Mouse (Mus musculus): ENCODE measurements at regions not wholly inside any gene's neighbourhood (a gene's known extent, or its start where the extent isn't known, plus 50 kb on each side); places are given as distances from the start of the nearest gene placed in this dataset.
A peak's percentile ranks its signal among the peaks of the same experiment; 100 is the strongest.

- Histone ChIP-seq H3K36me3 (ENCODE audit: control insufficient read depth, insufficient read depth, low read length, poor library complexity, severe bottlenecking) (no peaks in the 10 kb centered on the region), H3K4me3 (ENCODE audit: low read depth, low read length) (peak overlapping the region; percentile 42), H3K27me3 (ENCODE audit: control insufficient read depth, insufficient read depth, low read length, poor library complexity, severe bottlenecking) (no peaks in the 10 kb centered on the region), H3K27ac (ENCODE audit: insufficient read depth, low read length) (peak overlapping the region; percentile 96), H3K4me1 (ENCODE audit: control insufficient read depth, insufficient read depth, low read length) (peaks cover 4% of the 10 kb centered on the region), H3K9me3 (replicated peaks; ENCODE audit: control insufficient read depth, insufficient read depth, low read length, poor library complexity, severe bottlenecking) (no peaks in the 10 kb centered on the region), H3K9ac (ENCODE audit: low read depth, poor library complexity, severe bottlenecking) (peak overlapping the region; percentile 54)
- TF ChIP-seq CTCF (IDR thresholded peaks at IDR 0.05; ENCODE audit: low read depth, low read length): no peak
- peak; percentile 99 for TF ChIP-seq EP300 (IDR thresholded peaks at IDR 0.05; ENCODE audit: insufficient read depth, low read depth, low read length)
Observed at GRCm38 (mm10) chr4:148738601-148739530, 65.4 kb upstream of the Casz1 start.

GRCm38 (mm10) chr4:148742549-148743413 lies 61.4 kb upstream of the Casz1 start:
- Histone ChIP-seq H3K27me3 (ENCODE audit: control insufficient read depth, insufficient read depth, low read length, poor library complexity, severe bottlenecking) (no peaks in the 10 kb centered on the region), H3K4me3 (ENCODE audit: low read depth, low read length) (peak overlapping the region; percentile 77), H3K9me3 (replicated peaks; ENCODE audit: control insufficient read depth, insufficient read depth, low read length, poor library complexity, severe bottlenecking) (no peaks in the 10 kb centered on the region), H3K4me1 (ENCODE audit: control insufficient read depth, insufficient read depth, low read length) (peaks cover 2% of the 10 kb centered on the region), H3K27ac (ENCODE audit: insufficient read depth, low read length) (peak overlapping the region; percentile 83), H3K36me3 (ENCODE audit: control insufficient read depth, insufficient read depth, low read length, poor library complexity, severe bottlenecking) (no peaks in the 10 kb centered on the region), H3K9ac (ENCODE audit: low read depth, poor library complexity, severe bottlenecking) (peak overlapping the region; percentile 90)
- TF ChIP-seq CTCF (IDR thresholded peaks at IDR 0.05; ENCODE audit: low read depth, low read length) (peak; percentile 58), EP300 (IDR thresholded peaks at IDR 0.05; ENCODE audit: insufficient read depth, low read depth, low read length) (no peak), POLR2A (IDR thresholded peaks at IDR 0.05; ENCODE audit: insufficient read depth, low read length) (no peak)

GRCm38 (mm10) chr4:148743414-148743844 lies 60.8 kb upstream of the Casz1 start:
- peak overlapping the region; percentile 90 for H3K9ac ChIP-seq (ENCODE audit: low read depth, poor library complexity, severe bottlenecking)

GRCm38 (mm10) chr4:148744053-148744452 lies 60.2 kb upstream of the Casz1 start:
- no peaks in the 10 kb centered on the region for H3K4me1 ChIP-seq (ENCODE audit: control insufficient read depth, insufficient read depth, low read length)
- TF ChIP-seq POLR2A (IDR thresholded peaks at IDR 0.05; ENCODE audit: insufficient read depth, low read length): peak; percentile 75
- peak; percentile 88 for TF ChIP-seq EP300 (IDR thresholded peaks at IDR 0.05; ENCODE audit: insufficient read depth, low read depth, low read length)
- no peak for TF ChIP-seq CTCF (IDR thresholded peaks at IDR 0.05; ENCODE audit: low read depth, low read length)
- no peaks in the 10 kb centered on the region for H3K36me3 ChIP-seq (ENCODE audit: control insufficient read depth, insufficient read depth, low read length, poor library complexity, severe bottlenecking)

More at GRCm38 (mm10) chr4:148743414-148743844, 60.8 kb upstream of the Casz1 start:
- Histone ChIP-seq H3K4me3 (ENCODE audit: low read depth, low read length) (peak overlapping the region; percentile 77), H3K27me3 (ENCODE audit: control insufficient read depth, insufficient read depth, low read length, poor library complexity, severe bottlenecking) (no peaks in the 10 kb centered on the region), H3K9me3 (replicated peaks; ENCODE audit: control insufficient read depth, insufficient read depth, low read length, poor library complexity, severe bottlenecking) (no peaks in the 10 kb centered on the region), H3K36me3 (ENCODE audit: control insufficient read depth, insufficient read depth, low read length, poor library complexity, severe bottlenecking) (no peaks in the 10 kb centered on the region), H3K27ac (ENCODE audit: insufficient read depth, low read length) (peak overlapping the region; percentile 83), H3K4me1 (ENCODE audit: control insufficient read depth, insufficient read depth, low read length) (no peaks in the 10 kb centered on the region)
- no peak for TF ChIP-seq POLR2A (IDR thresholded peaks at IDR 0.05; ENCODE audit: insufficient read depth, low read length)
- peak; percentile 75; the same call in 1 of the 2 replicates for TF ChIP-seq EP300 (IDR thresholded peaks at IDR 0.05; ENCODE audit: insufficient read depth, low read depth, low read length)

GRCm38 (mm10) chr4:148746460-148747314 lies 57.5 kb upstream of the Casz1 start:
- H3K36me3 ChIP-seq (ENCODE audit: control insufficient read depth, insufficient read depth, low read length, poor library complexity, severe bottlenecking): no peaks in the 10 kb centered on the region
- peak overlapping the region; percentile 22 for H3K9ac ChIP-seq (ENCODE audit: low read depth, poor library complexity, severe bottlenecking)
- peak overlapping the region; percentile 30; the same call in 1 of the 2 replicates for H3K27ac ChIP-seq (ENCODE audit: insufficient read depth, low read length)
- no peaks in the 10 kb centered on the region for H3K9me3 ChIP-seq (replicated peaks; ENCODE audit: control insufficient read depth, insufficient read depth, low read length, poor library complexity, severe bottlenecking)
- H3K4me1 ChIP-seq (ENCODE audit: control insufficient read depth, insufficient read depth, low read length): peaks cover 5% of the 10 kb centered on the region
- peak overlapping the region; percentile 22 for H3K4me3 ChIP-seq (ENCODE audit: low read depth, low read length)
- H3K27me3 ChIP-seq (ENCODE audit: control insufficient read depth, insufficient read depth, low read length, poor library complexity, severe bottlenecking): no peaks in the 10 kb centered on the region
- no peak for TF ChIP-seq POLR2A (IDR thresholded peaks at IDR 0.05; ENCODE audit: insufficient read depth, low read length)
- 0 out of 2 replicates have a peak, but pooled peaks have one; percentile 17 for TF ChIP-seq EP300 (IDR thresholded peaks at IDR 0.05; ENCODE audit: insufficient read depth, low read depth, low read length)

More at GRCm38 (mm10) chr4:148744053-148744452, 60.2 kb upstream of the Casz1 start:
- H3K9me3 ChIP-seq (replicated peaks; ENCODE audit: control insufficient read depth, insufficient read depth, low read length, poor library complexity, severe bottlenecking): no peaks in the 10 kb centered on the region
- peak overlapping the region; percentile 12 for H3K27ac ChIP-seq (ENCODE audit: insufficient read depth, low read length)
- H3K9ac ChIP-seq (ENCODE audit: low read depth, poor library complexity, severe bottlenecking): no peak overlapping the region
- H3K27me3 ChIP-seq (ENCODE audit: control insufficient read depth, insufficient read depth, low read length, poor library complexity, severe bottlenecking): no peaks in the 10 kb centered on the region
- peak overlapping the region; percentile 38 for H3K4me3 ChIP-seq (ENCODE audit: low read depth, low read length)

All from ES-Bruce4 (cell line).